Mouse (Mus musculus) c-Kit-positive CD71-positive TER-119-positive erythroid progenitor cells, embryonic 14.5 days (primary cell): ENCODE data around the gene Ephb1.

Experiments
- DNase-seq: peaks from one replicate; pipeline ENCODE4 v3.0.0-alpha.2; 2013; ENCODE audit warnings: low spot score

The Ephb1 gene

DNA sequence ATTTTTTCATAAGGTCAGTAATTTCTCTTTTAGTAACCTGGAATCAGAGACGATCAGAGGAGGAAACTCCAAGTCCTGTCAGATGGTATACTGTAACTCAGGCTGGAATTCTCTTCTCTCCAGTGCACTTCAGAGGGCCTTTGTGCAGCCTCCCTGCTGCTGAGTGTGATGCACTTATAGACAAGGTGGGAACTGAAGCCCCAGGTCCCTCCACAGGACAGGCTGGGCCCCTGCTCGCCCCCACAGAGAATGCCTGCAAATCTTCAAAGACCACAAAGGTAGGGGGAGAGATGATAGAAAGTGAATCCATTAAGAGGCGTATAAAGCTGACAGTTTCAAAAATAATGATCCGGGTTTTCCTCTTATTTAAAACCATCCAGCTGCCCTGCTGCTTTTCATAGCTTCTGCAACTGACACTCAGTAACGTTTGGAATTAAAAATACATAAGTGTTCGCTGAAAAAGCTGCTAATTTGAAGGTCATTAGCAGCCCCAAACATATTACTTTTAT is 446.7 kb downstream of the Ephb1 start:
- DNase-seq: no peak

DNA sequence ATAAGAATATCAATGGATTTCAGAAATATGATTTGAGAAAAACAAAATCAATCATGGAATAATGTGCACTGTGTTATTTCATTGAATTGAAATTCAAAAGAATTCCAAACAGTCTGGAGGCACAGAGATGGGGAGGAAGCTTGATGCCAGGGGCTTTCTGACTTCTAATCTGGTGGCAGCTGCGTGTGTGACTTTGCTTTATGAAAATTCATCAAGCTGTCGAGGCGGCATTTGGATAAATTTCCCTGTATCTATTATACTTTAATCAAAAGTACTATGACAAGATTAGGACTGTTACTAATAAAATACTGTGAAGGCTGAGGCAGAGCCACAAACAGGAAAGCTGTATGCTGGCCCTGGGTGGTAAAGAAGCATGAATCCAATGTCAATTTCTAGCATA is 451.1 kb downstream of the Ephb1 start:
- DNase-seq: no peak

DNA sequence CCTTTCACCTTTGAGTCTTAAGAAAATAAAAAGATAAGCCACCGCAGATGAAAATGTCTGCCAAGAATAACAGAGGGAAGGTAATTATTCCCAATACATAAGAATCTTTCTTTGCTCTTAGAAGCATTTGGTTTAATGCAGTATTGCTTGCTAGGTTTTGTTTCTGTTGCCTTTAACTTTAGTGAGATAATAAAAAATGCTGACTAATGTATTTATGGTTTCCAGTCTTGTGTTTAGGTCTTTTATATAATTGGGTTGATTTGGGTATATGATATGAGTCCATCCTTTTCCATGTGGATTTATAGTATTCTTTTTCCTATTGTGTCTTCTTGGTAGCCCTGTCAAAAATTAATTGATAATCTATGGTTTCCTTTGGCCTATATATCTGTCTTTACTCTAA is 456.6 kb downstream of the Ephb1 start:
- no peak for DNase-seq

DNA sequence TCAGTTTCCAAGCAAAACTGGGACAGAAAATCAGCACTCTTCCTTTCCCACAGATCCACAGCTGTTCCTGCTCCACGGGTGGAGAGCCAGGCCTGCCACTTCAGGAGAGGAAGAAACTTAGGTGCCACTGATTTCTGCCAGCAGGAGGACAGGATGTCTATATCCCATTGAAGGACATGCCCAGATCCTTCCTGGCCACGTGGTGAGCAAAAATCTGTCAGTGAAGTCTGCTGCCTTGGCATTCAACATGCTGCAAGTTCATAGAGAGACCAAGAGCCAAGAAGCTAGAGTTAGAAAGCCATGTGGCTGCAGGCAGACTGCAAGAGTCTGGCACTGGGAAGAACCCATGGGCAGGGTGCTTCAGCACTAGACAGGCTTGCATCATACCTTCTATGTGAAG is 471.2 kb downstream of the Ephb1 start:
- no peak for DNase-seq

DNA sequence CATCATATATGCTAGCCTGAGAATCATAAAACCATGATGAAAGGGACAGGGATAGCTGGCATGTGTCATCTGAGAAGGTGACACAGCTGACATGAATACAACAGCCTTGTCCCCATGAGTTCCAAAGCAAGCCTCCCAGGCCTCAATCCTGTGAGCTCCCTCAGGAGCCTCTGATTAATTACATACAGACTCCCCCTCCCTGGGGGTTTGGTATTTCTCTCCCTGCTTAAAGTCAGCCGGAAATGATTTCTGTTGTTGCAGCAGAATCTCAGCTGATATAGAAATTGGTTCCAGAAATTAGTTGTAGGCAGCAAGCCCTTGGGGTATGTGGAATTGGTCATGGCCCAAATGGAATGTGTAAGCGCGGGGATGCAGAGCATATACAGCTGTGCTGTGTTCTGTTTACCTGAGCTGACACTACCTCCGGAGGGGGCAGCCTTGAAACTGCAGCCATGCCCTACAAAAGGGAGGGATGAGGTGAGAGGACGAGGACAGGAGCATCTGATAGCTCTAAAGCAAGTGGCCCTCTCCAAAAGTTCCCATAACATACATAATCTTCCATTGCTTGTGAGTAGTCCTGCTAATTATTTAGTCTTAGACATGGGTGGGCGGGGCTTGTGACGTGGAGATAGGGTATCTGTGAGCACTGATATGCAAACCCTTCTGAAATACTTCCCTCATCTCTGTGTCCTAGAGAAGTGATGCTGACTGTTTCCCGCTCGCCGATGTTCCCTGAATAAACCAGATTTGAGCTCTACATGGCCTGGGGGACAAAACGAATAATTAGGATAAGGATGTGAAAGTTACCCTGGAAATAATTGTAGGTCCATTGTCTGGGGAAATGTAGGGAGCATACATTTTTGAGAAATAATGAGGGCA is 477.1 kb downstream of the Ephb1 start:
- no peak for DNase-seq

DNA sequence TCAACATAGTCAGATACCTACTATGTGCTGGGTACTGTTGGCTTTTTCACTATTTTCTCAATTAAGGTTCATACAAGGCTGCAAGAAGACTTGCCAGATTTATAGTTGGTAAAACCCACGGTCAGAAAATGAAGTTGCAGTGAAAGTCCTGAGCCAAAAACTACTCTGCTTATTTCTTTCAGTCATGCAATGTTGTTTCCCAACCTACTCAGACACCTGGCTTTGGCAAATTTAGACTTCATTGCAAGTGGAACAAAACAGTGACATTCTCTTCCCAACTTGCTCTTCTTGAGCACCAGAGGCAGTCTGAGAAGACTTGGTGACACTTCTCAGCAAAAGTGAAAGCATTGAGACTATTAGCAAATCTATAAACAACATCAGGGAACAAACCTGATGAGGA is 479.2 kb downstream of the Ephb1 start:
- no peak for DNase-seq
